Mouse (Mus musculus) frontal cortex, adult (tissue): ENCODE data around the gene Adam20.
"Not testable (repeated sequence)": the region's sequence is repeated elsewhere in the genome, so short reads cannot be mapped to it uniquely, and the experiment has no call there.

ENCODE experiments used
- ATAC-seq: cut with Nextera tagmentation; 2 replicates; pipeline ENCODE4 v1.9.2; 2017; ENCODE audit warnings: mild to moderate bottlenecking, moderate library complexity, mixed read lengths; ENCODE audit not compliant: low TSS enrichment

The Adam20 gene

GRCm38 (mm10) chr8:40792973-40793372 is at the start of gene Adam20:
TSS of gene Adam20 (plus strand) at chr8:40793273.
- ATAC-seq, result not testable (repeated sequence)

GRCm38 (mm10) chr8:40751908-40752307 is 41.2 kb upstream of the Adam20 start, which contains the start of gene Adam25:
TSS of gene Adam25 (plus strand) at chr8:40752208.
- not testable (repeated sequence) for ATAC-seq

- no peak for ATAC-seq
Measured at GRCm38 (mm10) chr8:40783320-40783719, 9.8 kb upstream of the Adam20 start.

GRCm38 (mm10) chr8:40803379-40804079 is 10.5 kb downstream of the Adam20 start:
- ATAC-seq, result no peak
